Mouse (Mus musculus) brown adipose tissue, adult 24 weeks (tissue): ENCODE measurements around the gene Padi4. TPM values are rescaled to one million over a fixed set of nuclear protein-coding genes. Genes with fewer than 3 reads are reported as not detected.

Experiments
- H3K27ac ChIP-seq: fragments of 200-500 bp; replicated peaks from 2 replicates; pipeline ENCODE4 v1.5.1; 2012; ENCODE audit warnings: low read depth, mild to moderate bottlenecking, low read length
- H3K4me1 ChIP-seq: fragments of 200-500 bp; 2 replicates; pipeline ENCODE4 v1.6.1; 2012; ENCODE audit warnings: low read length, mixed read lengths; ENCODE audit not compliant: control insufficient read depth, insufficient read depth, insufficient read length
- H3K4me3 ChIP-seq: fragments of 200-500 bp; 2 replicates; pipeline ENCODE4 v1.5.1; 2012; ENCODE audit warnings: low read depth, mild to moderate bottlenecking, low read length, moderate library complexity; ENCODE audit not compliant: insufficient read depth
- polyA plus RNA-seq: library from polyadenylated mRNA; stranded (reverse); fragments of >200 nt; gene quantifications from 2 replicates; pipeline ENCODE4 v1.2.4, GENCODE M21; 2012; ENCODE audit not compliant: missing spikeins, insufficient read depth, insufficient read length

Gene Padi4
- polyA plus RNA-seq, 1 experiment = 0.99 TPM

- no peak overlapping the region for H3K4me3 ChIP-seq
- no peaks in the 10 kb centered on the region for H3K4me1 ChIP-seq
- H3K27ac ChIP-seq = no peak overlapping the region
Measured at GRCm38 (mm10) chr4:140796786-140797185, 22.8 kb upstream of the Padi4 start.

- Histone ChIP-seq H3K4me1 (no peaks in the 10 kb centered on the region), H3K4me3 (no peak overlapping the region), H3K27ac (no peak overlapping the region)
Measured at GRCm38 (mm10) chr4:140794678-140795077, 20.6 kb upstream of the Padi4 start.

GRCm38 (mm10) chr4:140793795-140794194, 19.8 kb upstream of the Padi4 start:
- H3K27ac ChIP-seq = no peak overlapping the region
- H3K4me3 ChIP-seq = no peak overlapping the region
- H3K4me1 ChIP-seq = no peaks in the 10 kb centered on the region

GRCm38 (mm10) chr4:140792584-140792983, 18.5 kb upstream of the Padi4 start:
- Histone ChIP-seq H3K4me3 (no peak overlapping the region), H3K27ac (no peak overlapping the region), H3K4me1 (no peaks in the 10 kb centered on the region)

- no peak overlapping the region for H3K4me3 ChIP-seq
Measured at GRCm38 (mm10) chr4:140791071-140791470, 17.0 kb upstream of the Padi4 start.

GRCm38 (mm10) chr4:140789983-140790382, 15.9 kb upstream of the Padi4 start:
- H3K4me1 ChIP-seq = no peaks in the 10 kb centered on the region
- H3K27ac ChIP-seq = no peak overlapping the region
- no peak overlapping the region for H3K4me3 ChIP-seq

More at GRCm38 (mm10) chr4:140791071-140791470, 17.0 kb upstream of the Padi4 start:
- H3K4me1 ChIP-seq = no peaks in the 10 kb centered on the region
- no peak overlapping the region for H3K27ac ChIP-seq

- H3K27ac ChIP-seq = no peak overlapping the region
- H3K4me1 ChIP-seq = no peaks in the 10 kb centered on the region
- H3K4me3 ChIP-seq = no peak overlapping the region
Measured at GRCm38 (mm10) chr4:140788983-140789382, 14.9 kb upstream of the Padi4 start.

- Histone ChIP-seq H3K4me1 (no peaks in the 10 kb centered on the region), H3K4me3 (no peak overlapping the region), H3K27ac (peak overlapping the region; percentile 52)
Measured at GRCm38 (mm10) chr4:140788264-140788663, 14.2 kb upstream of the Padi4 start.

GRCm38 (mm10) chr4:140787414-140787813, 13.4 kb upstream of the Padi4 start:
- no peak overlapping the region for H3K4me3 ChIP-seq
- H3K27ac ChIP-seq = no peak overlapping the region; the same call in 1 of the 2 replicates
- no peaks in the 10 kb centered on the region for H3K4me1 ChIP-seq

- Histone ChIP-seq H3K4me1 (no peaks in the 10 kb centered on the region), H3K27ac (no peak overlapping the region), H3K4me3 (no peak overlapping the region)
Measured at GRCm38 (mm10) chr4:140785217-140785616, 11.2 kb upstream of the Padi4 start.

GRCm38 (mm10) chr4:140784292-140784945, 10.4 kb upstream of the Padi4 start:
- Histone ChIP-seq H3K4me1 (no peaks in the 10 kb centered on the region), H3K4me3 (no peak overlapping the region), H3K27ac (no peak overlapping the region)

GRCm38 (mm10) chr4:140782821-140783220, 8.8 kb upstream of the Padi4 start:
- no peaks in the 10 kb centered on the region for H3K4me1 ChIP-seq
- no peak overlapping the region for H3K4me3 ChIP-seq
- H3K27ac ChIP-seq = no peak overlapping the region

- Histone ChIP-seq H3K27ac (no peak overlapping the region), H3K4me1 (no peaks in the 10 kb centered on the region), H3K4me3 (no peak overlapping the region)
Measured at GRCm38 (mm10) chr4:140780507-140780906, 6.5 kb upstream of the Padi4 start.

GRCm38 (mm10) chr4:140779803-140780397, 5.9 kb upstream of the Padi4 start:
- no peaks in the 10 kb centered on the region for H3K4me1 ChIP-seq
- no peak overlapping the region for H3K4me3 ChIP-seq
- no peak overlapping the region for H3K27ac ChIP-seq

- no peak overlapping the region for H3K27ac ChIP-seq
- H3K4me1 ChIP-seq = no peaks in the 10 kb centered on the region
- no peak overlapping the region for H3K4me3 ChIP-seq
Measured at GRCm38 (mm10) chr4:140776623-140777022, 2.6 kb upstream of the Padi4 start.

GRCm38 (mm10) chr4:140775876-140776275, 1.8 kb upstream of the Padi4 start:
- Histone ChIP-seq H3K4me1 (no peaks in the 10 kb centered on the region; the same call in 1 of the 2 replicates), H3K4me3 (no peak overlapping the region), H3K27ac (no peak overlapping the region)
